Mouse (Mus musculus): ENCODE data around the gene Mlec.

GRCm38 (mm10) chr5:115150991-115151390 is 7.0 kb downstream of the Mlec start:
- TF ChIP-seq CTCF (IDR thresholded peaks at IDR 0.05; ENCODE audit: borderline replicate concordance, insufficient read depth, low read depth, low read length): no peak
- no peak for TF ChIP-seq POLR2A (IDR thresholded peaks at IDR 0.05; ENCODE audit: borderline replicate concordance, insufficient read depth, low read length)

Data from cerebellum, adult 2 months (tissue).